Mouse (Mus musculus): ENCODE data around the gene Fgf13.

The Fgf13 gene

GRCm38 (mm10) chrX:59186922-59187321 is 380.9 kb downstream of the Fgf13 start:
- DNase-seq (ENCODE audit: low read depth, low spot score): no peak

- DNase-seq (ENCODE audit: low read depth, low spot score): no peak
These were observed 385.5 kb downstream of the Fgf13 start for GRCm38 (mm10) chrX:59182323-59182722.

- no peak for DNase-seq (ENCODE audit: low read depth, low spot score)
These were observed 388.2 kb downstream of the Fgf13 start for GRCm38 (mm10) chrX:59179627-59180026.

- DNase-seq (ENCODE audit: low read depth, low spot score): peak; percentile 32
These were observed 388.7 kb downstream of the Fgf13 start for GRCm38 (mm10) chrX:59179081-59179596.

GRCm38 (mm10) chrX:59177653-59178052 is 390.2 kb downstream of the Fgf13 start:
- DNase-seq (ENCODE audit: low read depth, low spot score): no peak

GRCm38 (mm10) chrX:59172200-59172599 is 395.7 kb downstream of the Fgf13 start:
- peak; percentile 13 for DNase-seq (ENCODE audit: low read depth, low spot score)

GRCm38 (mm10) chrX:59166763-59167162 is 401.1 kb downstream of the Fgf13 start:
- DNase-seq (ENCODE audit: low read depth, low spot score): no peak

GRCm38 (mm10) chrX:59141947-59142346 is 425.9 kb downstream of the Fgf13 start:
- no peak for DNase-seq (ENCODE audit: low read depth, low spot score)

- DNase-seq (ENCODE audit: low read depth, low spot score): peak; percentile 64
These were observed 432.9 kb downstream of the Fgf13 start for GRCm38 (mm10) chrX:59134928-59135361.

- peak; percentile 16 for DNase-seq (ENCODE audit: low read depth, low spot score)
These were observed 433.6 kb downstream of the Fgf13 start for GRCm38 (mm10) chrX:59134166-59134861.

- DNase-seq (ENCODE audit: low read depth, low spot score): peak; percentile 5
These were observed 434.1 kb downstream of the Fgf13 start for GRCm38 (mm10) chrX:59133834-59134165.

- DNase-seq (ENCODE audit: low read depth, low spot score): peak; percentile 8
These were observed 434.5 kb downstream of the Fgf13 start for GRCm38 (mm10) chrX:59133416-59133815.

- DNase-seq (ENCODE audit: low read depth, low spot score): no peak
These were observed 441.2 kb downstream of the Fgf13 start for GRCm38 (mm10) chrX:59126637-59127036.

GRCm38 (mm10) chrX:59113187-59113586 is 454.7 kb downstream of the Fgf13 start:
- DNase-seq (ENCODE audit: low read depth, low spot score): no peak

GRCm38 (mm10) chrX:59085928-59086327 is 481.9 kb downstream of the Fgf13 start:
- DNase-seq (ENCODE audit: low read depth, low spot score): no peak

GRCm38 (mm10) chrX:59080427-59080826 is 487.4 kb downstream of the Fgf13 start:
- no peak for DNase-seq (ENCODE audit: low read depth, low spot score)

- no peak for DNase-seq (ENCODE audit: low read depth, low spot score)
These were observed 495.8 kb downstream of the Fgf13 start for GRCm38 (mm10) chrX:59072083-59072482.

GRCm38 (mm10) chrX:59063157-59063556 is 504.7 kb downstream of the Fgf13 start:
- no peak for DNase-seq (ENCODE audit: low read depth, low spot score)

GRCm38 (mm10) chrX:59034969-59035368 is 532.9 kb downstream of the Fgf13 start:
- no peak for DNase-seq (ENCODE audit: low read depth, low spot score)

All from mesoderm, embryonic 11.5 days (tissue).